Mouse (Mus musculus) kidney, adult 2 months (tissue): ENCODE data around the gene Olfr509.

Source experiments
- CTCF ChIP-seq: fragments of 200-500 bp; conservative IDR thresholded peaks from 2 replicates; pipeline ENCODE4 v1.5.1; 2011; ENCODE audit warnings: low read depth, mild to moderate bottlenecking, control low read depth, low read length, moderate library complexity, mixed read lengths; ENCODE audit not compliant: insufficient read depth, insufficient read length
- POLR2A ChIP-seq: fragments of 200-500 bp; IDR thresholded peaks from one replicate; pipeline ENCODE4 v1.6.1; 2011; ENCODE audit warnings: low read depth, low read length, control low read depth

DNA sequence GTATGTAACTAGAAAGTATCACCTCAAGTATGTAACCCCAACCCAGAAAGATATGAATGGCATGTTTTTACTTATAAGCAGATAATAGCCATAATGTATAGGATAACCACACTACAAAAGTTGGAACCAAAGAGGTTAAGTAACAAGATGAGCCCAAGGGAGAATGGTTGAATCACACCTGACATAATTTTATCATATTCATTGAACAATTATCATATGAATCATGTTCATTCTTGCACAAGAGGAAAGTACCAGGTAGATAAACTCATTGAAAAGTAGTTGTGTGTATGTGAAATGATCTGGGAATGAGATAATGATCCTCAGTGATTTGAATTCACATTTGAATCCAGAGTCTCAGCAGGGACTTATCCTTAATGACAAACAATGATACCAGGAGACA lies 41.2 kb downstream of the Olfr509 start, which contains the start of gene Olfr506:
- no peak for TF ChIP-seq CTCF
- no peak for TF ChIP-seq POLR2A
